Mouse (Mus musculus) midbrain, embryonic 16.5 days (tissue): ENCODE data around the gene Hist1h4c. TPM values are rescaled to one million over a fixed set of nuclear protein-coding genes. Genes with fewer than 3 reads are reported as not detected.
"Not testable (repeated sequence)": the region's sequence is repeated elsewhere in the genome, so short reads cannot be mapped to it uniquely, and the experiment has no call there.

Source experiments
- ATAC-seq: fragments of 200-750 bp; cut with Nextera tagmentation; 2 replicates; pipeline ENCODE4 v1.8.0; 2017; ENCODE audit warnings: moderate TSS enrichment
- H3K27ac ChIP-seq: fragments of 300-500 bp; sonication (generic); 2 replicates; pipeline ENCODE4 v1.5.1; 2014; ENCODE audit warnings: mild to moderate bottlenecking, low read length, mixed read lengths
- H3K27me3 ChIP-seq: fragments of 300-500 bp; sonication (generic); 2 replicates; pipeline ENCODE4 v1.6.1; 2014; ENCODE audit warnings: low read depth, low read length, mixed read lengths; ENCODE audit not compliant: control insufficient read depth, insufficient read depth
- H3K36me3 ChIP-seq: fragments of 300-500 bp; sonication (generic); 2 replicates; pipeline ENCODE4 v1.6.1; 2014; ENCODE audit warnings: mild to moderate bottlenecking, low read length, moderate library complexity, mixed read lengths; ENCODE audit not compliant: control insufficient read depth, insufficient read depth
- H3K4me1 ChIP-seq: fragments of 300-500 bp; sonication (generic); 2 replicates; pipeline ENCODE4 v1.6.1; 2014; ENCODE audit warnings: mild to moderate bottlenecking, low read length, mixed read lengths; ENCODE audit not compliant: control insufficient read depth, insufficient read depth
- H3K4me2 ChIP-seq: fragments of 300-500 bp; sonication (generic); 2 replicates; pipeline ENCODE4 v1.6.1; 2014; ENCODE audit warnings: mild to moderate bottlenecking, low read length, mixed read lengths
- H3K4me3 ChIP-seq: fragments of 300-500 bp; sonication (generic); 2 replicates; pipeline ENCODE4 v1.5.1; 2014; ENCODE audit warnings: low read depth, mild to moderate bottlenecking, low read length, moderate library complexity, mixed read lengths
- H3K9ac ChIP-seq: fragments of 300-500 bp; sonication (generic); 2 replicates; pipeline ENCODE4 v1.6.1; 2014; ENCODE audit warnings: low read depth, low read length, mixed read lengths
- H3K9me3 ChIP-seq: fragments of 300-500 bp; sonication (generic); replicated peaks from 2 replicates; pipeline ENCODE4 v1.6.1; 2014; ENCODE audit warnings: mild to moderate bottlenecking, low read length, mixed read lengths; ENCODE audit not compliant: control insufficient read depth, poor library complexity, severe bottlenecking
- WGBS: fragments of 180-500 bp; shearing (Covaris S2); extraction: QIAGEN DNeasy Blood & Tissue Kit; methylation state at CpG from one replicate; pipeline ENCODE4 v1.1.7; 2014; 5-methylcytosine and 5-hydroxymethylcytosine counted together
- polyA plus RNA-seq: library from polyadenylated mRNA; unstranded; fragments of >200 nt; fragmentation: Nextera tagmentation; extraction: Ambion mirVana; gene quantifications from 2 replicates; pipeline ENCODE4 v1.2.1, GENCODE M21; 2015

The Hist1h4c gene
- polyA plus RNA-seq, 1 experiment from 2014 or later: 1.8 TPM

GRCm38 (mm10) chr13:23732156-23732804 lies 34.0 kb upstream of the Hist1h4c start:
- 0 out of 2 replicates have a peak, but pooled peaks have one; percentile 32 for ATAC-seq
- no peaks in the 10 kb centered on the region for H3K27me3 ChIP-seq
- no peak overlapping the region for H3K9ac ChIP-seq
- no peak overlapping the region for H3K27ac ChIP-seq
- H3K4me3 ChIP-seq: no peak overlapping the region
- H3K4me2 ChIP-seq: no peak overlapping the region
- no peaks in the 10 kb centered on the region for H3K4me1 ChIP-seq
- no peaks in the 10 kb centered on the region for H3K36me3 ChIP-seq
- 24% methylated on average over 8 of the region's 8 CpGs for WGBS
- no peaks in the 10 kb centered on the region for H3K9me3 ChIP-seq

- ATAC-seq: no peak
- Histone ChIP-seq H3K36me3 (no peaks in the 10 kb centered on the region), H3K9me3 (no peaks in the 10 kb centered on the region), H3K4me1 (no peaks in the 10 kb centered on the region), H3K27me3 (no peaks in the 10 kb centered on the region), H3K4me2 (no peak overlapping the region), H3K27ac (no peak overlapping the region), H3K9ac (no peak overlapping the region), H3K4me3 (no peak overlapping the region)
- 66% methylated on average over 8 of the region's 8 CpGs for WGBS
Observed at GRCm38 (mm10) chr13:23730479-23730878, 32.2 kb upstream of the Hist1h4c start.

- no peaks in the 10 kb centered on the region for H3K4me1 ChIP-seq
- no peaks in the 10 kb centered on the region for H3K9me3 ChIP-seq
- 97% methylated on average over 5 of the region's 5 CpGs for WGBS
- H3K27ac ChIP-seq: no peak overlapping the region
- ATAC-seq: no peak
- H3K9ac ChIP-seq: no peak overlapping the region
- no peak overlapping the region for H3K4me2 ChIP-seq
- H3K4me3 ChIP-seq: no peak overlapping the region
- H3K27me3 ChIP-seq: no peaks in the 10 kb centered on the region
- H3K36me3 ChIP-seq: no peaks in the 10 kb centered on the region
Observed at GRCm38 (mm10) chr13:23729706-23730105, 31.5 kb upstream of the Hist1h4c start.

- H3K36me3 ChIP-seq: no peaks in the 10 kb centered on the region
- no peak overlapping the region for H3K4me3 ChIP-seq
- 92% methylated on average over 9 of the region's 9 CpGs for WGBS
- no peak overlapping the region for H3K27ac ChIP-seq
- no peaks in the 10 kb centered on the region for H3K4me1 ChIP-seq
- no peaks in the 10 kb centered on the region for H3K27me3 ChIP-seq
- H3K9ac ChIP-seq: no peak overlapping the region
- no peaks in the 10 kb centered on the region for H3K9me3 ChIP-seq
- no peak for ATAC-seq
- H3K4me2 ChIP-seq: no peak overlapping the region
Observed at GRCm38 (mm10) chr13:23729192-23729525, 30.9 kb upstream of the Hist1h4c start.

GRCm38 (mm10) chr13:23728472-23729191 lies 30.4 kb upstream of the Hist1h4c start:
- Histone ChIP-seq H3K9ac (no peak overlapping the region), H3K27me3 (no peaks in the 10 kb centered on the region), H3K4me2 (no peak overlapping the region), H3K4me3 (no peak overlapping the region), H3K27ac (no peak overlapping the region), H3K4me1 (no peaks in the 10 kb centered on the region), H3K9me3 (no peaks in the 10 kb centered on the region), H3K36me3 (no peaks in the 10 kb centered on the region)
- no peak for ATAC-seq
- 89% methylated on average over 18 of the region's 18 CpGs for WGBS

- ATAC-seq: no peak
- H3K9me3 ChIP-seq: no peaks in the 10 kb centered on the region
- no peaks in the 10 kb centered on the region for H3K36me3 ChIP-seq
- H3K9ac ChIP-seq: no peak overlapping the region
- H3K4me2 ChIP-seq: no peak overlapping the region
- no peaks in the 10 kb centered on the region for H3K27me3 ChIP-seq
- no peak overlapping the region for H3K27ac ChIP-seq
- 60% methylated on average over 1 of the region's 1 CpGs for WGBS
- no peaks in the 10 kb centered on the region for H3K4me1 ChIP-seq
- H3K4me3 ChIP-seq: no peak overlapping the region
Observed at GRCm38 (mm10) chr13:23725213-23725612, 27.0 kb upstream of the Hist1h4c start.

GRCm38 (mm10) chr13:23724239-23724638 lies 26.0 kb upstream of the Hist1h4c start:
- H3K9ac ChIP-seq: no peak overlapping the region
- 83% methylated on average over 4 of the region's 4 CpGs for WGBS
- no peak for ATAC-seq
- H3K9me3 ChIP-seq: no peaks in the 10 kb centered on the region
- H3K4me2 ChIP-seq: no peak overlapping the region
- H3K36me3 ChIP-seq: no peaks in the 10 kb centered on the region
- H3K27me3 ChIP-seq: no peaks in the 10 kb centered on the region
- H3K4me3 ChIP-seq: no peak overlapping the region
- no peak overlapping the region for H3K27ac ChIP-seq
- no peaks in the 10 kb centered on the region for H3K4me1 ChIP-seq

- not testable (repeated sequence) for H3K27ac ChIP-seq, H3K4me1 ChIP-seq, H3K4me2 ChIP-seq, H3K9ac ChIP-seq, ATAC-seq, H3K27me3 ChIP-seq, H3K9me3 ChIP-seq, H3K4me3 ChIP-seq, H3K36me3 ChIP-seq
- WGBS: 19% methylated on average over 2 of the region's 2 CpGs
Observed at GRCm38 (mm10) chr13:23717593-23718245, 19.5 kb upstream of the Hist1h4c start.

- WGBS: 57% methylated on average over 11 of the region's 11 CpGs
- Histone ChIP-seq H3K9ac (no peak overlapping the region), H3K27ac (no peak overlapping the region)
Observed at GRCm38 (mm10) chr13:23717176-23717575, 18.9 kb upstream of the Hist1h4c start.

More at GRCm38 (mm10) chr13:23717176-23717575, 18.9 kb upstream of the Hist1h4c start:
- H3K9me3 ChIP-seq: no peaks in the 10 kb centered on the region
- no peak for ATAC-seq
- H3K4me2 ChIP-seq: no peak overlapping the region
- no peaks in the 10 kb centered on the region for H3K4me1 ChIP-seq
- no peaks in the 10 kb centered on the region for H3K27me3 ChIP-seq
- no peak overlapping the region for H3K4me3 ChIP-seq
- no peaks in the 10 kb centered on the region for H3K36me3 ChIP-seq
